Comparison of ENCODE assay signal across 34 mouse cellular contexts in genomic region chr2:7683355-7683754, GRCm38 (mm10).
"Had no signal": no experiment of that assay in that cellular context is flagged by ENCODE, and none has a peak within 500 bp of the region (broad histone marks: within the 10 kb centered on the region; RNA-seq: fewer than 3 reads in every experiment).

No protein-coding gene starts in this region.

- ATAC-seq: hindbrain, embryonic 16.5 days; inflammation-experienced regulatory T-cells, adult 6 months; intestine, embryonic 15.5 days; intestine, embryonic 16.5 days; intestine, postnatal 0 days had no signal

- H3K9ac ChIP-seq: heart, embryonic 12.5 days; heart, embryonic 13.5 days; heart, embryonic 15.5 days; hindbrain, embryonic 12.5 days; hindbrain, embryonic 13.5 days; hindbrain, embryonic 14.5 days; hindbrain, embryonic 15.5 days; intestine, embryonic 15.5 days; kidney, embryonic 15.5 days had no signal

- H3K27me3 ChIP-seq: heart, embryonic 12.5 days; heart, embryonic 13.5 days; heart, embryonic 15.5 days; hindbrain, embryonic 12.5 days; hindbrain, embryonic 13.5 days; hindbrain, embryonic 15.5 days; intestine, embryonic 15.5 days; kidney, embryonic 15.5 days had no signal

- H3K9me3 ChIP-seq: heart, embryonic 10.5 days; heart, embryonic 12.5 days; heart, embryonic 13.5 days; heart, embryonic 15.5 days; hindbrain, embryonic 10.5 days; hindbrain, embryonic 12.5 days; hindbrain, embryonic 13.5 days; hindbrain, embryonic 15.5 days; intestine, embryonic 15.5 days; kidney, embryonic 15.5 days had no signal

- H3K4me3 ChIP-seq: heart, embryonic 10.5 days; heart, embryonic 12.5 days; heart, embryonic 13.5 days; heart, embryonic 15.5 days; hindbrain, embryonic 10.5 days; hindbrain, embryonic 12.5 days; hindbrain, embryonic 13.5 days; hindbrain, embryonic 15.5 days; intestine, embryonic 15.5 days; kidney, embryonic 15.5 days; layer of hippocampus, adult 2 months had no signal

- DNase-seq: heart, postnatal 10 days; heart, postnatal 14 days; heart, postnatal 36 days; heart, postnatal 4 days; kidney, adult 11 months; kidney, adult 18-20 months; kidney, adult 2 months; kidney, adult 8-10 months; kidney, adult 9 months; kidney, postnatal 10 days; kidney, postnatal 14 days; kidney, postnatal 25 days; kidney, postnatal 36 days; kidney, postnatal 4 days; layer of hippocampus, adult 9-11 months; layer of hippocampus, postnatal 36 days had no signal

- H3K4me2 ChIP-seq: heart, embryonic 11.5 days; heart, embryonic 12.5 days; heart, embryonic 13.5 days; heart, embryonic 15.5 days; hindbrain, embryonic 12.5 days; hindbrain, embryonic 13.5 days; hindbrain, embryonic 14.5 days; hindbrain, embryonic 15.5 days; intestine, embryonic 15.5 days; kidney, embryonic 15.5 days had no signal

- H3K27ac ChIP-seq: heart, embryonic 10.5 days; heart, embryonic 13.5 days; heart, embryonic 15.5 days; hindbrain, embryonic 10.5 days; hindbrain, embryonic 12.5 days; hindbrain, embryonic 13.5 days; hindbrain, embryonic 14.5 days; hindbrain, embryonic 15.5 days; intestine, embryonic 15.5 days; kidney, embryonic 15.5 days; kidney, postnatal 0 days; layer of hippocampus, adult 2 months had no signal

- H3K4me1 ChIP-seq: heart, embryonic 10.5 days; heart, embryonic 12.5 days; heart, embryonic 13.5 days; heart, embryonic 15.5 days; hindbrain, embryonic 10.5 days; hindbrain, embryonic 12.5 days; hindbrain, embryonic 13.5 days; hindbrain, embryonic 15.5 days; intestine, embryonic 15.5 days; kidney, embryonic 15.5 days had no signal

- H3K36me3 ChIP-seq: heart, embryonic 10.5 days; heart, embryonic 12.5 days; heart, embryonic 13.5 days; heart, embryonic 15.5 days; hindbrain, embryonic 10.5 days; hindbrain, embryonic 12.5 days; hindbrain, embryonic 13.5 days; hindbrain, embryonic 15.5 days; intestine, embryonic 15.5 days; kidney, embryonic 15.5 days had no signal
